In genomic region chr5:24021683-24022082, GRCm38 (mm10) we compare ENCODE assay signal across 27 mouse cellular contexts. TPM values are rescaled to one million over a fixed set of nuclear protein-coding genes. Genes with fewer than 3 reads are reported as not detected.
A peak's percentile ranks its signal among the peaks of the same experiment; 100 is the strongest.
DNase-seq lines count a peak whose midpoint lies in the region; ATAC-seq lines count a peak whose summit lies in the region.
"Had no signal": no experiment of that assay in that cellular context is flagged by ENCODE, and none has a peak within 500 bp of the region (broad histone marks: within the 10 kb centered on the region; RNA-seq: fewer than 3 reads in every experiment).

No protein-coding gene starts in this region.

- H3K9ac ChIP-seq in neural tube, embryonic 13.5 days, result no peak overlapping the region
- H3K9ac ChIP-seq in forebrain, embryonic 14.5 days (ENCODE audit: low read length), result no peak overlapping the region
- H3K9ac ChIP-seq: forebrain, embryonic 13.5 days; heart, embryonic 13.5 days; hindbrain, embryonic 14.5 days; liver, postnatal 0 days; stomach, embryonic 15.5 days had no signal

- H3K9me3 ChIP-seq in neural tube, embryonic 13.5 days, result no peaks in the 10 kb centered on the region
- 0 out of 2 replicates have a peak, but pooled peaks cover 4% of the 10 kb centered on the region for H3K9me3 ChIP-seq in forebrain, embryonic 14.5 days (replicated peaks; ENCODE audit: control insufficient read depth, low read length)
- H3K9me3 ChIP-seq: heart, embryonic 13.5 days; limb, embryonic 10.5 days; stomach, embryonic 15.5 days had no signal

- peak; percentile 30 for DNase-seq in adrenal gland, adult 2 months
- no peak for DNase-seq in adrenal gland, postnatal 10 days
- no peak for DNase-seq in neural tube, embryonic 10.5 days (ENCODE audit: extremely low spot score, low spot score)
- peak; percentile 68 for DNase-seq in fibroblast of lung, adult 2 months (ENCODE audit: low read depth)
- DNase-seq in forebrain, embryonic 14.5 days (ENCODE audit: low spot score), result no peak
- DNase-seq: adrenal gland, postnatal 36 days; cerebellum, adult 18-20 months; cerebellum, postnatal 14 days; gastrocnemius, postnatal 36 days; heart, adult 2 months; heart, postnatal 14 days; kidney, adult 18-20 months; liver; liver, postnatal 0 days; lung, postnatal 10 days; midbrain, embryonic 14.5 days; right cerebral cortex, adult 18-20 months; right cerebral cortex, postnatal 4 days; thymus, postnatal 36 days had no signal

- WGBS in neural tube, embryonic 13.5 days, result 73% methylated on average over 5 of the region's 5 CpGs
- WGBS in forebrain, embryonic 14.5 days, result 23% methylated on average over 5 of the region's 5 CpGs

- no peak for ATAC-seq in neural tube, embryonic 13.5 days (ENCODE audit: low read depth)
- ATAC-seq in forebrain, embryonic 14.5 days, result no peak
- ATAC-seq in frontal cortex, adult (ENCODE audit: low TSS enrichment), result no peak
- ATAC-seq: forebrain, embryonic 13.5 days; inflammation-experienced regulatory T-cells, adult 6 months; liver, postnatal 0 days had no signal

- no peaks in the 10 kb centered on the region for H3K27me3 ChIP-seq in neural tube, embryonic 13.5 days
- H3K27me3 ChIP-seq in forebrain, embryonic 14.5 days (replicated peaks; ENCODE audit: control insufficient read depth, insufficient read depth, low read length), result no peaks in the 10 kb centered on the region
- H3K27me3 ChIP-seq: forebrain, embryonic 13.5 days; heart, embryonic 13.5 days; stomach, embryonic 15.5 days had no signal

- H3K4me1 ChIP-seq in neural tube, embryonic 13.5 days (replicated peaks), result peaks cover 40% of the 10 kb centered on the region
- H3K4me1 ChIP-seq in forebrain, embryonic 14.5 days (ENCODE audit: control insufficient read depth, insufficient read depth, low read length), result peaks cover 37% of the 10 kb centered on the region

- no peak overlapping the region for H3K4me3 ChIP-seq in neural tube, embryonic 13.5 days
- no peak overlapping the region for H3K4me3 ChIP-seq in forebrain, embryonic 14.5 days (ENCODE audit: low read depth, low read length)
- H3K4me3 ChIP-seq: forebrain, embryonic 13.5 days; heart, adult 2 months; heart, embryonic 13.5 days; limb, embryonic 10.5 days; stomach, embryonic 15.5 days had no signal

- no peak overlapping the region for H3K4me2 ChIP-seq in neural tube, embryonic 13.5 days
- no peak overlapping the region for H3K4me2 ChIP-seq in forebrain, embryonic 14.5 days (ENCODE audit: low read length)
- H3K4me2 ChIP-seq: forebrain, embryonic 13.5 days; heart, embryonic 13.5 days; hindbrain, embryonic 14.5 days; stomach, embryonic 15.5 days had no signal

- H3K27ac ChIP-seq in neural tube, embryonic 13.5 days (replicated peaks), result peak overlapping the region; percentile 46; the same call in 1 of the 2 replicates
- no peak overlapping the region for H3K27ac ChIP-seq in forebrain, embryonic 14.5 days (ENCODE audit: low read depth, low read length)
- H3K27ac ChIP-seq: heart, adult 2 months; heart, embryonic 13.5 days; limb, embryonic 10.5 days; stomach, embryonic 15.5 days had no signal

- H3K36me3 ChIP-seq in neural tube, embryonic 13.5 days, result no peaks in the 10 kb centered on the region
- no peaks in the 10 kb centered on the region for H3K36me3 ChIP-seq in forebrain, embryonic 14.5 days (ENCODE audit: control insufficient read depth, insufficient read depth, low read length)
- H3K36me3 ChIP-seq: limb, embryonic 10.5 days; stomach, embryonic 15.5 days had no signal

RNA-seq across cellular contexts. Expression of gene Fam126a, which starts 8.8 kb away (rescaled TPM):
- 100 to 1,000 TPM in 1 of 2 experiments, 10 to 100 TPM in 1; 50.1 to 133 TPM for total RNA-seq in adrenal gland, adult 2 months (2021)
- polyA plus RNA-seq in adrenal gland, adult 2 months (2012; rRNA removed), result 9.2 and 14.5 TPM in 2 replicates
- 10 to 100 TPM; 48.4 to 50.7 TPM for total RNA-seq in adrenal gland, postnatal 10 days (2021)
- polyA plus RNA-seq in neural tube, embryonic 13.5 days (2015; fragmentation: Nextera tagmentation; extraction: Ambion mirVana), result 28.4 and 30.5 TPM in 2 replicates
- 38.2 and 46.2 TPM in 2 replicates for polyA plus RNA-seq in forebrain, embryonic 14.5 days (2014; fragmentation: Nextera tagmentation; extraction: Ambion mirVana)

Comparison
In these comparisons a context has a peak if more than half of its experiments do, and no peak if none do; other contexts are left out.
1. DNase-seq: peak in adrenal gland, adult 2 months (single experiment) and fibroblast of lung, adult 2 months (single experiment); none in adrenal gland, postnatal 10 days (single experiment), neural tube, embryonic 10.5 days (single experiment) and forebrain, embryonic 14.5 days (single experiment).